Mouse (Mus musculus) ES-E14 (cell line): ENCODE measurements around the gene Car9. TPM values are rescaled to one million over a fixed set of nuclear protein-coding genes. Genes with fewer than 3 reads are reported as not detected.
A peak's percentile ranks its signal among the peaks of the same experiment; 100 is the strongest.

Experiments used
- DNase-seq: peaks from one replicate; pipeline ENCODE4 v3.0.0-alpha.2; 2013; ENCODE audit warnings: low read depth, low spot score
- H3K27ac ChIP-seq: 2 replicates; pipeline ENCODE4 v1.5.1; 2012; ENCODE audit warnings: low read depth, mild to moderate bottlenecking, low read length, moderate library complexity, mixed read lengths; ENCODE audit not compliant: poor library complexity, insufficient read depth, severe bottlenecking
- H3K36me3 ChIP-seq: 2 replicates; pipeline ENCODE4 v1.6.1; 2012; ENCODE audit warnings: mild to moderate bottlenecking, low read length, moderate library complexity, mixed read lengths; ENCODE audit not compliant: control insufficient read depth, poor library complexity, insufficient read depth, severe bottlenecking
- H3K4me1 ChIP-seq, 2 experiments: fragments of 150-350 bp in 1 of 2; sonication (generic) in 1 of 2; 2 replicates each; pipeline ENCODE4 v1.6.1; 2012; ENCODE audit warnings: low read length in 2 of 2, mild to moderate bottlenecking in 1 of 2, mixed read lengths in 1 of 2; ENCODE audit not compliant: control insufficient read depth in 2 of 2, insufficient read depth in 2 of 2, poor library complexity in 1 of 2
- H3K4me3 ChIP-seq, 2 experiments: fragments of 150-350 bp in 1 of 2; sonication (generic) in 1 of 2; 2 replicates each; pipeline ENCODE4 v1.5.1; 2012; ENCODE audit warnings: low read length in 2 of 2, low read depth in 1 of 2, mild to moderate bottlenecking in 1 of 2, mixed read lengths in 1 of 2; ENCODE audit not compliant: insufficient read depth in 1 of 2, poor library complexity in 1 of 2, severe bottlenecking in 1 of 2
- H3K9ac ChIP-seq: 2 replicates; pipeline ENCODE4 v1.6.1; 2012; ENCODE audit warnings: low read depth, mild to moderate bottlenecking, low read length, mixed read lengths; ENCODE audit not compliant: poor library complexity, insufficient read depth, severe bottlenecking
- H3K9me3 ChIP-seq: fragments of 150-350 bp; sonication (generic); 2 replicates; pipeline ENCODE4 v1.6.1; 2012; ENCODE audit warnings: low read depth, mild to moderate bottlenecking, low read length; ENCODE audit not compliant: control insufficient read depth, insufficient read depth
- CHD2 ChIP-seq: IDR thresholded peaks from 2 replicates; pipeline ENCODE4 v1.6.1; 2014; ENCODE audit warnings: mild to moderate bottlenecking, low read depth, low read length, inconsistent platforms
- HCFC1 ChIP-seq: IDR thresholded peaks from 2 replicates; pipeline ENCODE4 v1.6.1; 2012; ENCODE audit warnings: low read length, inconsistent platforms, borderline replicate concordance; ENCODE audit not compliant: insufficient read depth
- MAFK ChIP-seq: IDR thresholded peaks from 2 replicates; pipeline ENCODE4 v1.6.1; 2014; ENCODE audit warnings: mild to moderate bottlenecking, low read depth, low read length, inconsistent platforms; ENCODE audit not compliant: insufficient read depth
- ZC3H11A ChIP-seq: IDR thresholded peaks from 2 replicates; pipeline ENCODE4 v1.6.1; 2012; ENCODE audit warnings: low read depth, mild to moderate bottlenecking, inconsistent platforms, low read length, borderline replicate concordance
- ZNF384 ChIP-seq: IDR thresholded peaks from 2 replicates; pipeline ENCODE4 v1.6.1; 2012; ENCODE audit warnings: low read depth, low read length, inconsistent platforms
- in situ Hi-C, 2 experiments: fragments of 600-800 bp; cut with MboI; formaldehyde crosslinking; loops; one replicate each; pipeline ENCODE4 v1.15.1; 2025; ENCODE audit warnings: low sequenced_read_pairs in 2 of 2, inconsistent platforms in 1 of 2; ENCODE audit not compliant: unreplicated experiment in 2 of 2
- total RNA-seq: library from RNA; depleted of rRNA; stranded (reverse); fragments of 300-350 nt; gene quantifications from 2 replicates; pipeline ENCODE4 v1.2.3, GENCODE M21; 2012

Car9 gene
- total RNA-seq, 1 experiment = 0.71 TPM

- TF ChIP-seq MAFK (no peak), ZNF384 (no peak), HCFC1 (no peak), ZC3H11A (no peak), CHD2 (no peak)
- Histone ChIP-seq H3K4me1 (peaks cover 0 to 12% of the 10 kb centered on the region in 2 experiments; a peak in 1 of 4 replicates), H3K27ac (0 out of 2 replicates have a peak within 1 kb of the TSS, but pooled peaks have one; percentile 26), H3K9me3 (no peaks in the 10 kb centered on the region), H3K9ac (peak within 1 kb of the TSS; percentile 84), H3K4me3 (peak within 1 kb of the TSS; percentile 70 to 79), H3K36me3 (peaks cover 18% of the 10 kb centered on the region)
- in situ Hi-C loops = no loop called here
- DNase-seq = peak; percentile 80
Measured at GRCm38 (mm10) chr4:43499407-43500333, 7.1 kb upstream of the Car9 start, which contains the start of gene Arhgef39. Arhgef39 (minus strand) TSS chr4:43499695.

GRCm38 (mm10) chr4:43503041-43503440 lies 3.7 kb upstream of the Car9 start:
- H3K36me3 ChIP-seq = no peaks in the 10 kb centered on the region
- H3K9ac ChIP-seq = no peak overlapping the region
- peaks cover 0 to 7% of the 10 kb centered on the region in 2 experiments; a peak in 1 of 4 replicates for H3K4me1 ChIP-seq
- no peak for DNase-seq
- in situ Hi-C loops = no loop called here
- no peak overlapping the region for H3K27ac ChIP-seq
- no peaks in the 10 kb centered on the region for H3K9me3 ChIP-seq
- H3K4me3 ChIP-seq = no peak overlapping the region
- no peak for TF ChIP-seq HCFC1
- no peak for TF ChIP-seq ZC3H11A
- no peak for TF ChIP-seq MAFK
- no peak for TF ChIP-seq CHD2
- no peak for TF ChIP-seq ZNF384

DNA sequence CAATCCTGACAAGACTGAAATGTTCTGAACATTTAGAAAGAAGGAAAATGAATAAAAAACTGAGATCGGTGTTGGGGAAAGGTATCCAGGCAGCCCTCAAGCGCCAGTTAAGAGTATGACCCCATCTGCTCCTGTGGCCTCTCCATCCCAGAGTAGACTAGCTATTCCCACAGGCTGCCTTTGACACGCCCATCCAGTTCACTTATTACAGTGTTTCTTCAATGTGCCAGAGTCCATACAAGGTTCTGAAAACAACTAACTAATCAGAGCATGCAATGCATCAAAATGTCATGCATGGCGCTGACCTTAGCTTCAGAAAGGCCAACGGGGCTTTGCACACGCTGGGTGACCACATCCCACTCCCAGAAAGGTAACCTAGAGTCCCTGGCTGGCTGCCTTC lies 3.3 kb upstream of the Car9 start:
- in situ Hi-C loops = no loop called here
- TF ChIP-seq ZC3H11A (no peak), MAFK (no peak), CHD2 (no peak)
- no peak for DNase-seq

DNA sequence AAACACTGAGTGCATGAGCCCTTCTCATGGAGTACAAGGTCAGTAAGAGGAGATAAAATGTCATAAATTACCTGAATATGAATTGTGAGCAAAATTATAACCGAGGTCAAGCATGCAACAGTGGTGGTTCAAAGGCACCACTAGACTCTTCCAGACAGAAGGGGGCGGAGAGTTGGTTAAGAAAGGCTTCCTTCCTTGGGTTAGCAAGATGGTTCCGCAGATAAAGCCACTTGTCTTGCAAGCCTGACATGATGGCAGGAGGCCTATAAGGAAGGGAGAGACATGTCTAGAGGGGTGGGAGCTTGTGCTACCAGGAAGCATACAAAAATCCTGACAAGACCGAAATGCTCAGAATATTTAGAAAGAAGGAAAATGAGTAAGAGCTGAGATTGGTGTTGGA lies 2.5 kb upstream of the Car9 start:
- no peak for DNase-seq
- Histone ChIP-seq H3K27ac (no peak overlapping the region), H3K4me1 (peaks cover 0 to 12% of the 10 kb centered on the region in 2 experiments; a peak in 2 of 4 replicates), H3K36me3 (no peaks in the 10 kb centered on the region), H3K9ac (no peak overlapping the region), H3K9me3 (no peaks in the 10 kb centered on the region), H3K4me3 (no peak overlapping the region)
- TF ChIP-seq ZNF384 (no peak), CHD2 (no peak), HCFC1 (no peak), MAFK (no peak), ZC3H11A (no peak)
- in situ Hi-C loops = no loop called here

More for the DNA sequence above, 3.3 kb upstream of the Car9 start:
- Histone ChIP-seq H3K4me3 (no peak overlapping the region), H3K36me3 (no peaks in the 10 kb centered on the region), H3K27ac (no peak overlapping the region), H3K9me3 (no peaks in the 10 kb centered on the region), H3K9ac (no peak overlapping the region), H3K4me1 (peaks cover 0 to 6% of the 10 kb centered on the region in 2 experiments; a peak in 1 of 4 replicates)
